Mouse (Mus musculus) embryonic fibroblast, embryonic 13.5 days (primary cell): ENCODE measurements around the gene Cyp2c38.

Source experiments
- CTCF ChIP-seq: IDR thresholded peaks from 2 replicates; pipeline ENCODE4 v1.5.1; 2011; ENCODE audit warnings: mild to moderate bottlenecking, control low read depth, low read length, moderate library complexity, borderline replicate concordance; ENCODE audit not compliant: insufficient read depth
- POLR2A ChIP-seq: IDR thresholded peaks from 2 replicates; pipeline ENCODE4 v1.6.1; 2011; ENCODE audit warnings: low read depth, mild to moderate bottlenecking, control low read depth, low read length, moderate library complexity

- TF ChIP-seq CTCF (no peak), POLR2A (no peak)
Observed at GRCm38 (mm10) chr19:39463923-39464322, 1.0 kb upstream of the Cyp2c38 start.
